Mouse (Mus musculus): ENCODE measurements around the gene Bin2. TPM values are rescaled to one million over a fixed set of nuclear protein-coding genes. Genes with fewer than 3 reads are reported as not detected.

Bin2 gene
- total RNA-seq, 2 experiments from 2014 or later = 1.6 to 2.3 TPM

DNA sequence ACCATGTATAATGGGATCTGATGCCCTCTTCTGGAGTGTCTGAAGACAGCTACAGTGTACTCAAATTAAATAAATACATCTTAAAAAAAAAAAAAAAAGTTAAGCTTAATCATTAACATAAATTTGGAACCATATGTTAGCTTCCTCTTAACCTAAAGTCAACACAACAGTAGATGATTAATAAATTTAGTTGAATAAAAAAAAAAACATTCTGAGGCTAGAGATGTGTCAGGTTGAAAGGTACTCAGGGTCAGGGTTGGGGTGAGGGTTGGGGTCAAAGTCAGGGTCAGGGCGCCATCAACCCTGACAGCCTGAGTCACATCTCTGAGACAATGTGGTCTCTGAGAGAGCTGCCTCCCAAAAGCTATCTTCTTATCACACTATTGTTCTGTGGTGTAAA lies 15.1 kb downstream of the Bin2 start:
- no peak for DNase-seq (ENCODE audit: low spot score in 2 of 2)

DNA sequence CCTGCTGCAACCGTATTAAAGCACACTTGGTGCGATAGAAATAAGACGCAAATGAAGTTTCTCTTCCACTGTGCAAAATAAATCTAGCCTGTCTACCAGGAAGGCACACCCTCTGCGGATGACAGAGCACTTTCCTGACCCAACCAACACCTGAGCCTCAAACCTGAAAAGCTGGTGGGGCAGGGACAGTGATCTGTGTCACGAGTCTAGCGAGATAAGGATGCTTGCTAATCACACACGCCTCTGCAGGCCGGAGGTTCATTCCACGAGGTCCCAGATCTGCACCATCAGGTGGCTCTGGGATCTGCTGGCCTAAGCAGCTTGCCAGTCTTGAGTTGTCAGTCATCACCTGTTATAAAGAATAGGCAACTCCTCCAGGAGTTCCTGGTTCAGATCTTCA lies 17.7 kb downstream of the Bin2 start:
- DNase-seq (ENCODE audit: low spot score in 2 of 2) = no peak

- no peak for DNase-seq (ENCODE audit: low spot score in 2 of 2)
These were observed 19.2 kb downstream of the Bin2 start for GRCm38 (mm10) chr15:100650111-100650510.

GRCm38 (mm10) chr15:100646161-100646560 lies 23.2 kb downstream of the Bin2 start:
- no peak for DNase-seq (ENCODE audit: low spot score in 2 of 2)

- no peak for DNase-seq (ENCODE audit: low spot score in 2 of 2)
These were observed 26.9 kb downstream of the Bin2 start for GRCm38 (mm10) chr15:100642451-100642850.

DNA sequence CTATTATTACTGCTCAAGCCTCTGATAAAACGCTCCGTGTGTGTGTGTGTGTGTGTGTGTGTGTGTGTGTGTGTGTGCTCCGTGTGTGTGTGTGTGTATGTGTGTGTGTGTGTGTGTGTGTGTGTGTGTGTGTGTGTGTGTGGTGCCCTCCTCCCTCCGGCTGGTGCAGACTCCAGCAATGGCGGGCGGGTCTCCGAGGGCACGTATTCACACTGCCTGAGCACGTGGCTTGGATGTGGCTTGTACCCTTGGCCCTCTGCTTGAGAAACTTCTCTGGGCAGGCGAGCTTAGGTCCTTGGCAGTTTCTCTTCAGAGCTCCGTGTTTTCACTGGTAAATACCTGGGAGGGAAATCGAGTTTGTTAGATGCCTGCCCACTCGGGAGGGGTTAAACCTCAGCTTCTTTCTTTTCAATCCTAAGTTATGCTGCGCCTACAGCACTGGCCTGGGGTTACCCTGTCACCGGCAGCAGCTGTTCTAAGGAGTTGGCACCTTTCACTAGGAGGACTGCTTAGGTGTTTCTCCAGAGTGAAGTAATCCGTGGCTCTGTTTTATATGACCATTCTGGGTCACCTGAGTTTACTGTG lies 28.0 kb downstream of the Bin2 start:
- DNase-seq (ENCODE audit: low spot score in 2 of 2) = no peak

GRCm38 (mm10) chr15:100639972-100640750 lies 29.2 kb downstream of the Bin2 start:
- no peak for DNase-seq (ENCODE audit: low spot score in 2 of 2)

DNA sequence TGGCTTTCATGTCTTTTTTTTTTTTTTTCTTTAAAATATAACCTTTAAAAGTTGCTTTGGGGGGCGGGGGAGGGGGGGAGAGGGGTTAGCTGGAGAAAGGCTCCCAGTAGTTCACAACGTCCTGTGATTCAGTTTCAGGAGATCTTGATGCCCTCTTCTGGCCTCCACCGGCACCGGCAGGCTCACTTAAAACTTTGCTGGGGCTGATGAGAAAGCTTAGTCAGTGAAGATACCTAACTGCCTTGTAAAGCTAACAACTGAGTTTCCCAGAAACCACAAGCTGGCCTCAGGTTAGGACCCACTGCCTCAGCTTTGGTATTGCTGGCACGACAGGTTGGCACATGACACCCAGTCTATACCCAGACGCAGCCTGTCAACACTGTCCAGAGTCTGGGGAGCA lies 31.7 kb downstream of the Bin2 start:
- DNase-seq (ENCODE audit: low spot score in 2 of 2) = peak in 1 of 2 experiments; percentile 23

DNA sequence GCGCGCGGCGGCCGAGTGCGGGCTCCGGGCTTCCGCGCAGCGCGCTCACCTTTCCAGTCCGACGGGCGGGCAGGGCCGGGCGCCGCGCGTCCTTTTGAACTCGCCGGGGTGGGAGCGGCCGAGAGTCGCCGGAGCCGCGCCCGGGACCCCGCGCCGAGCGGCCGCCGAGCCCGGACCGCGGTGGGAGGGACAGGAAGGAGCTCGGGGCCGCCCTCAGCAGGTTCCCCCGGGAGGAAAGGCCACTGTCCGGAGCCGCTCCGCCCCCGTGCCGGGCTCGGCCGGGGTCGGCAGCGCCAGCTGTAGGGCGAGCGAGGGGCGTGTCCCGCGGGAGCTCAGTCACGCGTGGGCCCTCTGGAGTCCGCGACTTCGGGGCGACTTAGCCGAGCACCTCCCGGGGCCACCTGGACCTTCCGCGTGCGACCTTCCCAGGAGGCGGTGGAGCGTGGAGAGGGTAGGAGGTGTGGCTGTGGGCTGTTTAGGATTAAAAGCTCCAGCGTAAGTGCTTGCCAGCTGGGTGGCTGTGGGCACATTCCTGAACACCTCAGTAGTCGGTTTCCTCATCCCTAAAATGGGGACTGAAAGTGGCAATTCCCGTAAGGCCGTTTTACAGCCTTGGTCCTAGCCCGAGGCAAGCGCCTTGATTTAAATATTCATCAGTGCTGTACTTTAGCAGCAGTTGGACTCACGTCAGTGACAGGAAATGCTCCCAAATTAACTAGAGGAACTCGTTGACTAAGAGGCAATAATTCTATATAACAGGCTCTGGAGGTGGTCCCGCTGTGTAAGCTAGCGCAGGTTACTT lies 32.5 kb downstream of the Bin2 start, which contains the start of gene Smagp:
Gene Smagp, minus strand, starts transcription at position 241 of the 802 bp plus-strand sequence.
- DNase-seq (ENCODE audit: low spot score in 2 of 2) = peak in 1 of 2 experiments; percentile 30

GRCm38 (mm10) chr15:100635851-100636645 lies 33.3 kb downstream of the Bin2 start:
- no peak for DNase-seq (ENCODE audit: low spot score in 2 of 2)

GRCm38 (mm10) chr15:100635239-100635638 lies 34.1 kb downstream of the Bin2 start:
- no peak for DNase-seq (ENCODE audit: low spot score in 2 of 2)

DNA sequence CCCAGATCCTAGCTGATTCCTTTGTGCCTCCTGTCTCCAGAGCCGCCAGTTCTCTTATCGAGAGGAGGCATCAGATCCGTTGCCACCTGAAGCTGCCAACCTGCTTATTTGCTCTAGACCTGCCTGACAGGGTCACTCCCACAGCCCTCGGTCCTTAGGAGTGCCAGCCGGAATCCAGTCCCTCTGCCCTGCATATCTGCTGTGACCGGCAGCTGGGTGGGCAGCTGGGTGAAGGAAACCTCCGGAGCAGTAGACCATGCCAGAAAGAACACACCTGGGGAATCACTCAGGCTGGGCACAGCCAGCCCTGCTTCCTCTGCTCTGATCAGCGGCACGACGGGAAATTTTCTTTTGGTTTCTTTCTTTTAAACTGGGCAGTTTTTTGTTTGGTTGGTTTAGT lies 36.0 kb downstream of the Bin2 start:
- no peak for DNase-seq (ENCODE audit: low spot score in 2 of 2)

DNA sequence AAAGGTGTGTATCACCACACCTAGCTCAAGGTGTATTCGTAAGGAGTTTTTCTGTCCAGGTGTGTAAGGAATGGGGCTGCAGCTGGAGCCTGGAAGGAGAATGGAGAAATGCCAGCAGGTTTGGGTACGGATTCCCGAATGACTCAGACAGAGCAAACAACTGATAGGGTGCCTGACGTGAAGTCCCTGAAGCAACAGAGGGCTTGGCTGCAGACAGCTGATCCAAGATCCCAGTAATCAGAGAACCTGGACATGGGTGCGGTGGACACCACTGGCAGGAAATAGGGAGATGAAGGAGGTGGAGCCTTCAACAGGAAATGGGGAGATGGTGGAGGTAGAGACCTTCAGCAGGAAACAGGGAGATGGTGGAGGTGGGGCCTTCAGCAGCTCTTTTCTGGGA lies 37.0 kb downstream of the Bin2 start:
- no peak for DNase-seq (ENCODE audit: low spot score in 2 of 2)

- no peak for DNase-seq (ENCODE audit: low spot score in 2 of 2)
These were observed 37.7 kb downstream of the Bin2 start for GRCm38 (mm10) chr15:100631454-100632170.

DNA sequence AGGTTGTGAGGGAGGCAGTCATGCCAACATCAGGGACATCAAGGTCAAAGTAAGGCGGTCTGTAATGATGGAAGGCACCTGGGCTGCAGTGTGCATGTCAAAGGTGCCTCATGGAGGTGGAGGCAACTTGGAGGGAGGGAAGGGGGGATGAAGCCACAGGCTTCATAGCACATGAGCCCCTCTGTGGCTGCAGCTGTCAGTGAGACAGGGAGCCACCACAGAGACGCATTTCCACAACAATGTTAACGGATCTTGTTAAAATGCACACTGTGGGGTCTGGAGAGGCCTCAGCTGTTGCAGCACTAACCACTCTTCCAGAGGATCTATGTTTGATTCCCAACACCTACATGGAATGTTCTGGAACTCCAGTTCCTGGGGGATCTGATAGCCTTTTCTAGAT lies 39.2 kb downstream of the Bin2 start:
- DNase-seq (ENCODE audit: low spot score in 2 of 2) = no peak

GRCm38 (mm10) chr15:100628797-100629196 lies 40.6 kb downstream of the Bin2 start:
- DNase-seq (ENCODE audit: low spot score in 2 of 2) = no peak

- DNase-seq (ENCODE audit: low spot score in 2 of 2) = no peak
These were observed 41.5 kb downstream of the Bin2 start for GRCm38 (mm10) chr15:100627774-100628370.

- no peak for DNase-seq (ENCODE audit: low spot score in 2 of 2)
These were observed 42.1 kb downstream of the Bin2 start for GRCm38 (mm10) chr15:100627287-100627686.

DNA sequence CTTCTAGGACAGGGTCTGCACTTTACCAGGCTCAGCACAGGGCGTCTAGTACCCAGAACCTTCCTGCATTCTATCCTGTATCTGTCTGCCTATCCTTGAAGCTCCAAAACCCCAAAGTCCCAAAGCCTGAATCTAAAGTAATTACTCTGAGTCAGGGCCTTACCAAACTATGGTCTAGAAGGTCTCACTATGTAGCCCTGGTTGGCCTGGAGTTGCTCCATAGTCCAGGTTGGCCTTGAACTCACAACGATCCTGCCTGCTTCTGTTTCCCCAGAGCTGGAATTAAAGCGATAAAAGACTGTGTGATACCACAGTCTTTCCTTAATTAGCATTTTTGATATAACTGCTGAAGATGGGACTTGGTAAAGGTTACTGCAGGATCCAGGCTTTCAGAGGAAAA lies 44.9 kb downstream of the Bin2 start:
- no peak for DNase-seq (ENCODE audit: low spot score in 2 of 2)

DNA sequence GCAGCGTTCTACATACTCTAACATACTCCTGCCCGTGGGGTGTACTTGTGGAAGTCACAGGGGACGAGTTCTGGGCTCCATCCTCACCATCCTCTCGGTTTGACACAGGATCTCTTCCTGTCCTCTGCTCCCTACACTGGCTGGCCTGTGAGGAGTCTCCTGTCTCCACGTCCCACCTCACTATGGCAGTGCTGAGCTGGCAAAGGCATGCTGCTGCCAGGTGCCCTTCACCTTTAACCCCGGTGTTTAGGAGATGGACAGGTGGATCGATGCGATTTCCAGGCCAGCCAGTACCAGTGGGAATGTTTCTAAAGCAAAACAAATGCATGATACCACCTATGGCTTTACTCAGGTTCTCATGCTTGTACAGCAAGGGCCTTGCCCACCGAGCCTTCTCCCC lies 45.6 kb downstream of the Bin2 start:
- DNase-seq (ENCODE audit: low spot score in 2 of 2) = no peak

Measured in gastrocnemius, postnatal 4 days (tissue).